Mouse (Mus musculus): ENCODE results near the gene Cd300lf. TPM values are rescaled to one million over a fixed set of nuclear protein-coding genes. Genes with fewer than 3 reads are reported as not detected.
A peak's percentile ranks its signal among the peaks of the same experiment; 100 is the strongest.

The Cd300lf gene
- total RNA-seq, 2 experiments from 2014 or later = 0.69 to 1.0 TPM

- peak; percentile 83 to 91 for DNase-seq
Measured at GRCm38 (mm10) chr11:115160883-115161577, 27.2 kb upstream of the Cd300lf start.

GRCm38 (mm10) chr11:115160016-115160797 is 26.4 kb upstream of the Cd300lf start:
- DNase-seq = peak; percentile 85 to 88

GRCm38 (mm10) chr11:115157933-115158719 is 24.3 kb upstream of the Cd300lf start:
- no peak for DNase-seq

GRCm38 (mm10) chr11:115155053-115155634 is 21.4 kb upstream of the Cd300lf start:
- DNase-seq = no peak

- DNase-seq = peak; percentile 79 to 86
Measured at GRCm38 (mm10) chr11:115153699-115154292, 20.0 kb upstream of the Cd300lf start.

GRCm38 (mm10) chr11:115153088-115153487 is 19.3 kb upstream of the Cd300lf start:
- no peak for DNase-seq

GRCm38 (mm10) chr11:115151755-115152429 is 18.1 kb upstream of the Cd300lf start:
- peak; percentile 65 to 76 for DNase-seq

- no peak for DNase-seq
Measured at GRCm38 (mm10) chr11:115150741-115151254, 17.0 kb upstream of the Cd300lf start.

GRCm38 (mm10) chr11:115147813-115148212 is 14.0 kb upstream of the Cd300lf start:
- DNase-seq = no peak

GRCm38 (mm10) chr11:115141970-115142369 is 8.2 kb upstream of the Cd300lf start:
- DNase-seq = no peak

- no peak for DNase-seq
Measured at GRCm38 (mm10) chr11:115138597-115139262, 4.9 kb upstream of the Cd300lf start.

- DNase-seq = no peak
Measured at GRCm38 (mm10) chr11:115131768-115132381, 1.9 kb downstream of the Cd300lf start.

- DNase-seq = no peak
Measured at GRCm38 (mm10) chr11:115129508-115130126, 4.2 kb downstream of the Cd300lf start.

GRCm38 (mm10) chr11:115128483-115128882 is 5.3 kb downstream of the Cd300lf start:
- no peak for DNase-seq

- no peak for DNase-seq
Measured at GRCm38 (mm10) chr11:115119409-115119808, 14.4 kb downstream of the Cd300lf start.

GRCm38 (mm10) chr11:115112196-115112595 is 21.6 kb downstream of the Cd300lf start:
- no peak for DNase-seq

GRCm38 (mm10) chr11:115110271-115110670 is 23.5 kb downstream of the Cd300lf start:
- no peak for DNase-seq

GRCm38 (mm10) chr11:115108176-115108575 is 25.6 kb downstream of the Cd300lf start:
- DNase-seq = no peak

- DNase-seq = no peak
Measured at GRCm38 (mm10) chr11:115107403-115107916, 26.3 kb downstream of the Cd300lf start.

Measured in adrenal gland, postnatal 36 days (tissue).